Mouse (Mus musculus) small intestine, adult 2 months (tissue): ENCODE results near the gene Pcyox1. TPM values are rescaled to one million over a fixed set of nuclear protein-coding genes. Genes with fewer than 3 reads are reported as not detected.
"Not testable (repeated sequence)": the region's sequence is repeated elsewhere in the genome, so short reads cannot be mapped to it uniquely, and the experiment has no call there.

Source experiments
- H3K27ac ChIP-seq: fragments of 200-500 bp; 2 replicates; pipeline ENCODE4 v1.5.1; 2012; ENCODE audit warnings: low read depth, low read length, control low read depth, inconsistent platforms; ENCODE audit not compliant: insufficient read depth
- H3K27me3 ChIP-seq: fragments of 200-500 bp; 2 replicates; pipeline ENCODE4 v1.6.1; 2012; ENCODE audit warnings: mild to moderate bottlenecking, moderate library complexity, low read length, inconsistent platforms; ENCODE audit not compliant: control insufficient read depth, insufficient read depth
- H3K36me3 ChIP-seq: fragments of 200-500 bp; 2 replicates; pipeline ENCODE4 v1.6.1; 2012; ENCODE audit warnings: mild to moderate bottlenecking, low read length, control low read depth, inconsistent platforms; ENCODE audit not compliant: control insufficient read depth, insufficient read depth
- H3K4me1 ChIP-seq: fragments of 200-500 bp; 2 replicates; pipeline ENCODE4 v1.6.1; 2012; ENCODE audit warnings: low read length, inconsistent platforms, mixed read lengths; ENCODE audit not compliant: control insufficient read depth, insufficient read depth, insufficient read length
- H3K4me3 ChIP-seq: fragments of 200-500 bp; 2 replicates; pipeline ENCODE4 v1.5.1; 2012; ENCODE audit warnings: low read depth, mild to moderate bottlenecking, control low read depth, inconsistent platforms, low read length, moderate library complexity
- CTCF ChIP-seq: fragments of 200-500 bp; IDR thresholded peaks from 2 replicates; pipeline ENCODE4 v1.5.1; 2012; ENCODE audit warnings: low read depth, mild to moderate bottlenecking, control low read depth, inconsistent platforms, low read length, moderate library complexity, mixed read lengths; ENCODE audit not compliant: insufficient replicate concordance, insufficient read length; ENCODE audit errors: extremely low read depth
- POLR2A ChIP-seq: fragments of 200-500 bp; IDR thresholded peaks from 2 replicates; pipeline ENCODE4 v1.6.1; 2012; ENCODE audit warnings: low read depth, mild to moderate bottlenecking, control low read depth, inconsistent platforms, low read length, moderate library complexity
- WGBS: fragments of 180-500 bp; shearing (Covaris S2); methylation state at CpG from one replicate; pipeline ENCODE4 v1.1.7; 2018; 5-methylcytosine and 5-hydroxymethylcytosine counted together
- polyA plus RNA-seq: library from polyadenylated mRNA; depleted of rRNA; stranded (reverse); fragments of >200 nt; gene quantifications from 2 replicates; pipeline ENCODE4 v1.2.3, GENCODE M21; 2012

The Pcyox1 gene
- polyA plus RNA-seq, 1 experiment: 10.0 TPM

GRCm38 (mm10) chr6:86387313-86387712 is 9.6 kb downstream of the Pcyox1 start:
- WGBS: 90% methylated on average over 12 of the region's 12 CpGs
- Histone ChIP-seq H3K4me1 (no peaks in the 10 kb centered on the region), H3K4me3 (no peak overlapping the region), H3K27ac (no peak overlapping the region), H3K27me3 (no peaks in the 10 kb centered on the region), H3K36me3 (peaks cover 42% of the 10 kb centered on the region)
- TF ChIP-seq POLR2A: no peak
- TF ChIP-seq CTCF: no peak

- no peaks in the 10 kb centered on the region for H3K4me1 ChIP-seq
- no peak overlapping the region for H3K27ac ChIP-seq
- no peak overlapping the region for H3K4me3 ChIP-seq
- H3K36me3 ChIP-seq: peaks cover 25% of the 10 kb centered on the region
- no peaks in the 10 kb centered on the region for H3K27me3 ChIP-seq
- no peak for TF ChIP-seq CTCF
- no peak for TF ChIP-seq POLR2A
- WGBS: 85% methylated on average over 5 of the region's 5 CpGs
Observed at GRCm38 (mm10) chr6:86385362-86386104, 11.4 kb downstream of the Pcyox1 start.

- Histone ChIP-seq H3K27me3 (no peaks in the 10 kb centered on the region), H3K27ac (no peak overlapping the region), H3K36me3 (peaks cover 18% of the 10 kb centered on the region), H3K4me3 (no peak overlapping the region), H3K4me1 (no peaks in the 10 kb centered on the region)
- 50% methylated on average over 4 of the region's 4 CpGs for WGBS
- TF ChIP-seq CTCF (no peak), POLR2A (no peak)
Observed at GRCm38 (mm10) chr6:86384692-86385091, 12.3 kb downstream of the Pcyox1 start.

- H3K27me3 ChIP-seq: no peaks in the 10 kb centered on the region
- no peaks in the 10 kb centered on the region for H3K4me1 ChIP-seq
- peaks cover 16% of the 10 kb centered on the region for H3K36me3 ChIP-seq
- WGBS: 58% methylated on average over 16 of the region's 16 CpGs
- no peak overlapping the region for H3K4me3 ChIP-seq
- no peak for TF ChIP-seq POLR2A
- TF ChIP-seq CTCF: no peak
- no peak overlapping the region for H3K27ac ChIP-seq
Observed at GRCm38 (mm10) chr6:86383370-86383769, 13.6 kb downstream of the Pcyox1 start.

GRCm38 (mm10) chr6:86382551-86382950 is 14.4 kb downstream of the Pcyox1 start:
- Histone ChIP-seq H3K27me3 (no peaks in the 10 kb centered on the region), H3K27ac (no peak overlapping the region), H3K36me3 (peaks cover 14% of the 10 kb centered on the region), H3K4me3 (no peak overlapping the region), H3K4me1 (no peaks in the 10 kb centered on the region)
- TF ChIP-seq CTCF: no peak
- no peak for TF ChIP-seq POLR2A

- WGBS: 81% methylated on average over 8 of the region's 8 CpGs
- H3K27me3 ChIP-seq, H3K4me1 ChIP-seq, H3K27ac ChIP-seq, H3K4me3 ChIP-seq: not testable (repeated sequence)
- H3K36me3 ChIP-seq: peaks cover 25% of the 10 kb centered on the region
Observed at GRCm38 (mm10) chr6:86380112-86380511, 16.8 kb downstream of the Pcyox1 start.

- Histone ChIP-seq H3K27me3 (no peaks in the 10 kb centered on the region), H3K36me3 (peaks cover 25% of the 10 kb centered on the region), H3K4me1 (no peaks in the 10 kb centered on the region), H3K27ac (no peak overlapping the region), H3K4me3 (no peak overlapping the region)
- TF ChIP-seq POLR2A (no peak), CTCF (no peak)
- 85% methylated on average over 3 of the region's 3 CpGs for WGBS
Observed at GRCm38 (mm10) chr6:86378341-86378740, 18.6 kb downstream of the Pcyox1 start.

- no peak for TF ChIP-seq POLR2A
- no peak for TF ChIP-seq CTCF
- Histone ChIP-seq H3K4me1 (peaks cover 6% of the 10 kb centered on the region), H3K27me3 (no peaks in the 10 kb centered on the region), H3K36me3 (peaks cover 17% of the 10 kb centered on the region), H3K27ac (no peak overlapping the region), H3K4me3 (no peak overlapping the region)
- 91% methylated on average over 6 of the region's 6 CpGs for WGBS
Observed at GRCm38 (mm10) chr6:86373556-86373955, 23.4 kb downstream of the Pcyox1 start.
